Mouse (Mus musculus) right cerebral cortex, postnatal 4 days (tissue): Measurements from ENCODE around the gene Enpp1.

Experiments used
- DNase-seq: peaks from one replicate; pipeline ENCODE4 v3.0.0-alpha.2; 2022

Gene Enpp1

GRCm38 (mm10) chr10:24595250-24596002 is 116.5 kb downstream of the Enpp1 start, which contains the start of gene Ccn2:
TSS of gene Ccn2 (plus strand) at chr10:24595442.
- peak; percentile 61 for DNase-seq

GRCm38 (mm10) chr10:24593556-24593955 is 118.4 kb downstream of the Enpp1 start:
- no peak for DNase-seq

DNA sequence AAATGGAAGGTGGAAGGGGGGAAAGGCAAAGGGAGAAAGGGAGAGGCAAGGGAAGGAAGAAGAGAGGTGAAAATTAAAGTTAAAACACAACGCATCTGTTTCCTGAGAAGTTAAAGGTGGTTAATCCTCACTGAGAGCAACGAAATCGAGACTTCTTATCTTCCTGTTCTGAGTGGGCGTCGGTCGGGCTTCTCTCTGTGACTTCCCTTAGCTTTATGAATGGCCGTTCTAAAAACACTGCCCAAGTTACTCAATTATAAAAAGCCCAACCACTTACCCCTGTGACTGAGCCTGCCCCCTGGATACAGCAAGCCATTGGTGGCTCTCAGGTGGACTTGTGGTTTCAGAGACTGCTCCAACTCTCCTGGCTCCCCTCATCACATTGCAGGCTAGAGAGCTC is 119.0 kb downstream of the Enpp1 start:
- DNase-seq = no peak

GRCm38 (mm10) chr10:24592318-24592717 is 119.6 kb downstream of the Enpp1 start:
- no peak for DNase-seq

DNA sequence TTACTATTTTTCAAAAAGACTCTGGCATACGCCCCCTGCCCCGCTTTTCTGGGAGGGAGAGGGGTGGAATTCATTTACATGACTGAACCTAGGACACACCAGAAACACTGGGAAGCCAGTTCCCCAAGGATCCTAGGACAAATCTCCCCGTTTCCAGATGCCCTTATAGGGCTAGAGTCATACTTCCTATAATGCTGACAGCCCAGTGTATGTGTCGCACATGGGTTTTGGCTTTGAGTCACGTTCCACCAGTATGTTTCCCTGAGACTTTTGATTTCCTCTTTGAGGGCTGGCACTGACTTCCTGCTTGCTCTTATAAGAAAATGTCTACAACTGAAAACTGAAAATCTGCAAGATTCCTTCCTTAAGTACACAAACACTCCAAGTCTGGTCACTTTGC is 120.2 kb downstream of the Enpp1 start:
- no peak for DNase-seq

- DNase-seq = peak; percentile 88
Measured at GRCm38 (mm10) chr10:24591136-24591535, 120.8 kb downstream of the Enpp1 start.

- no peak for DNase-seq
Measured at GRCm38 (mm10) chr10:24590546-24590945, 121.4 kb downstream of the Enpp1 start.

GRCm38 (mm10) chr10:24589238-24589637 is 122.7 kb downstream of the Enpp1 start:
- no peak for DNase-seq

DNA sequence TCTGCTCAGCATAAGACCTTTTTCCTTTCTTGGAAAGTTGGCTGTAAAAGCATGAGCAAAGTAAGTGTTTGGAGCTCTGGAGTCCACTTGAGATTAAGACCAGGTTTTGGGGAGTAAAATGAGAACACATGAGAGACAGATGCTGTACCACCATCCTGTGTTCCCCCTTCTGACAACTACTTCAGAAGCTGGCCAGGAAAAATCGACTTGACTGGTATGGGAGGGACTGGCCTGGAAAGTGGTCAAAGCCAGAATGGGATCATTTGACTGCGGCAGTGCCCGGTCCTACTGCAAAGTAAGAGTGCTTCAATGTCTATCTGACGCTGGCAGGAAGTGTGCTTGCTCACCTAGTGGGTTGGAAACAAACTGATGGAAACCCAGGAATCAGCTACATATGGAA is 123.1 kb downstream of the Enpp1 start:
- DNase-seq = no peak
